Mouse (Mus musculus) lung, postnatal 36 days (tissue): ENCODE data around the gene Mroh2a.

Source experiments
- DNase-seq: peaks from one replicate; pipeline ENCODE4 v3.0.0; 2022; ENCODE audit warnings: mixed read lengths

Gene Mroh2a

DNA sequence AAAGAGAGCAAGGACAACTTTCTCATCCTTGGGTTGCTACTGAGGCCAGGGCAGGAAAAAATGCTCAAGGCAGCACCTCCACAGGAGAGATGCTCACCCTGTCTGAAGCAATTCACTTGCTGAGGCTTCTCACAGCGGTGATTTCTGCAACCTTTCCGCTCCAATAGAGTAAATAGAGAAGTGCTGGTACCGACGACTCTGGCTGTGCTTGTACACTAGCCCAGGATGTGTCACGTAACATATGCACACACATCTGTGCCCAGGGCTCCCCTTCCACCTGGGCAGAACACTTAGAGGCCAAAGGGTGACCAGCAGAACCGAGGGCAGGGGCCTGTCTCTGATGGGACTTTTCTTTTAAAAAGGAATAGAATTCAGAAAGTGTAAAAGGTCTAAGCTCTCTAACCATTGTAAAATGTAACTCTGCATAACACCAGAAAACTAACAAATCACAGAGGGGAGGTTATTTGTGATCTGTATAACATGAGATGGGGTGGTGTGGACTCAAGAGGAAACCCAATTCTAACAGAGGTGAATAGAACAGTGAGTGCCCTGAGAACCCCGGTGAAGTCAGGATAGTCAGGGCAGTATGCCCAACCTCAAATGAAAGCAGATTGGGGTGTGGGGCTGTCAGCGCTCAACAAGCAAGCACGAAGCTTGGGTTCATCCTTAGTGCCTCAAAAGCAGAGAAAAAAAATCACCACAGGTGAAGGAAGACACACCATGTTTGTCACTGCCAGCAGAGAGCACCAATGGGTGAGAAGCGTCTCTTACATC is 34.0 kb downstream of the Mroh2a start:
- DNase-seq, result no peak

DNA sequence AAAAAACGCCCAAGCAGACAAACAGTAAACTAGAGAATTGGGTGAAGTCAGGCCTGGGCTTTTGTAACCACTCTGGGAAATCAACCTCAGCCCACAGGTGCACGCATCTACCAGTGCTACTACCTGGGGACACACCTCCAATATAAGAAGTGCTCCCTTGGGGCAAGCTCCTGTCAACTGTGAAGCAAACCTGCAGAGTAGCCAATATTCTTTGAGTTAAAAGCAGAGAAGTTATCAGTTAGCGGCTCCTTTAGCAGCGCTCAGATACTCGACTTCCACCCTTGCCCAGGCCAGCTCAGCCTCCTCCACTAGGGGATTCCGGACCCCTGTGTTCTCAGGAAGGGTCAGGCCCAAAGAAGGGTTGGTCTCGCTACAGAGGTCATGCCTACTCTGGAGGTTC is 34.9 kb downstream of the Mroh2a start:
- no peak for DNase-seq

DNA sequence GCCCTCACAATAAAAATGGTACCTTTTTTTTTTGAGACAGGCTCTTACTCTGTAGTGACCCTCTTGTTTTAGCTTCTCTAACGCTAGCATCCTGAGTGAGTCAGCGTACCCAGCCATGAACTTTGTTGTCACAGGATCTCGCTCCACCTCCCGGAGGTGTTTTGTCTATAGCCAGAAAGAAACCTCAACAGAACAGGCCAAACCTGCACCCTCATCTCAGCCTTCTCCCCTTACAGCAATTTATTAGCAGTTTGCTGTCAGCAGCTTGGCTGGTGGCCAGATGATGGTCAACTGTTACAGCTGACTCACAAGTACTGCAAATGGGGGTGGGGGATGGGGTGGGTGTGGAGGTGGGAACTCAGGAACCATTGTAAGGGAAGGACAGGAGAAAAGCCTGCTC is 35.5 kb downstream of the Mroh2a start:
- DNase-seq, result peak; percentile 63

DNA sequence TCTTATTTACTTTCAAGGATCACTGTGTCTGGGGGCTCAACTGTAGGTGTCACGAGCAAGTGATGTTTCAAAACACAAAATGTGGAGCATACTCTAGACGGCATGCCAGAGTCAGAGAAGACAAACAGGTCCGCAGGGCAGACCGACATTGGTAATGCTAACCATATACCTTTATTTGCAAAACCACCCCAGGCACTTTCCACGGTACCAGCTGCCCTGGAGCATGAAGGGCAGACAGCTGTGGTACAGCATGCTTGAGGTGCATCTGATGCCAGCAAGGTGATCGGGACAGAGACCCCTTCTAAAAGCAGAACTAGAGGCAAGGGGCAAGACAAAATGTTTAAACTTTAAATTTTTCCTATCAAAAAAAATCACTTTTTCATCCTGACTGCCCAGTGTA is 36.2 kb downstream of the Mroh2a start:
- DNase-seq, result no peak

DNA sequence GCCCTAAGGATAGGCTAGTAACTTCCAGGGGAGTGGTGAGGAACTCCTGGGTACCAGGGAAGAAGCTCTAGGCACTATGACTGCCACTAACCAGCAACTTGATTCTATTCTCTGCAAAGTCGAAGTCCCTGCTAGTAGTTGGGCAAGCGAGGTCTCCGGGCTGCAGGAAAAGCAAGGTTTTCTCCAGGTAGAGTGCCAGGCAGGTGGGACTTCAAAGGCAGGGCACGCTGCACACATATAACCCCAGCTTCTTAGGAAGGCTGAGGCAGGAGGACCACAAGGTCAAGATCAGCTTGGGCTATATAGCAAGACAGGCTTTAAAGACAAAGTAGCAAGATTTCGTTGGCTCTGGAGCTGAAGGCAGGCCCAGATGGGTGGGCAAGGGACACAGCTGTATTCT is 37.0 kb downstream of the Mroh2a start:
- DNase-seq, result no peak

DNA sequence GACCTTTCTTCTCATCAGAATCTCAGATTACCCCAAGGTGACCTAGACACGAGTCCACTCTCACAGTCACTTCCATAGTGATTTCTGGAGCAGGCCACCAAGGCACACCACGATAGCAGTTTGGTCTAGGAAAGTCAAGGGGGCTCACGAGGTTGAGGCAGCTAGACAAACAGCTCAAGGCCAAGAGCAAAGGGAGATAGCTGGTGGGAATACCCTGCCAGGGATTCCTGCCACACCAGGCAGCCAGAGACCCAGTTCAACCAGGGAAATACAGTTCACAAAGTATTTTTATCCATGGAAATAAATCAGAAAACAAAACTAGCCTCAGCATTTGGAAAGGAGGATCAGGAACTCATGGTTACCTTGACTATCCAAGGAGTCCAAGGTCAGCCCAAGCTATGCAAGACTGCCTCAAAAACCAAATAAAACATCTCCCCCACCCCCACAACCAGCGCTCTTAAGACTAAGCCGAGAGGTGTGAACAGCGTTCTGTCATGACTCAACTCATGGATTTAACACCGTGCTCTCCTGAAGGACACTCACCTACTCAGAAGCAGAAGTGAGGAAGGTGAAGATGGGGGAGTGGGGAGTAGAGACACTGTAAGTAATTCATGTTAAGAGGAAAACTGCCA is 37.6 kb downstream of the Mroh2a start:
- DNase-seq, result no peak

DNA sequence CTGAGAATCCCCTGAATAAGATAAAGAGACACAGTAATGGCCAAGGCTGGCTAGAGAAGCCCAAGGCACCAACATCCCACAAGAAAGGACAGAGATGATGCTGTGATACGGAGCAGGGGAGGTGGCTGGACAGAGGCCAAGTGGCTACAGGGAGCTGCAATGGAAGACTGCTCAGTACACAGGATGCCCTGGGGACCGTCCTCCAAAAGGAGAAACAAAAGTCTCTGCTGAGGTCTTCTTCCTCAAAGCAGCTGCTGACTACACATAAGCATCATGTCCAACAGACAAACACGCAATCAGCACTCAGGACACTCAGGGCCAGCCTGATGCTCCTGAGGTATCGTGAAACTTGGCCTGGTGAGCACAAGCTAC is 38.1 kb downstream of the Mroh2a start:
- no peak for DNase-seq

DNA sequence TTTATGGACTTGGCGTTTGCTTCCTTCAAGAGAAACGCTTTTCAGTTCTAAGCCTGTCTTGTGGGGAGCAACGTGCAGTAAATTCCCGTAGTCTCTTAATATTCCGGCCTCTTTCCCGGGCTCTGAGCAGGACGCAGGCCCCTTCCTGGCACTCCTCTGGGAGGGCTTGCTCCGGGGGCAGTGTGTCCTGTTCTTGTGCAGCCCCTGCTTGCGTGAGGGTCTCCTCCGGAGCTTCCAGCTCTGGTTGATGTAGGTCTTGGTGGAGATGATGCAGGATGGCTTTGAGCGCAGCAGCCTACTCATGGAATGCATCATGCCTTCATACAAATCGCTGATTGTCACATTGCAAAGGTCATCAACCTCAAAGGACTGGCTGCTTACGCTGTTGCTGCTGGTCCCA is 39.3 kb downstream of the Mroh2a start:
- DNase-seq, result no peak

DNA sequence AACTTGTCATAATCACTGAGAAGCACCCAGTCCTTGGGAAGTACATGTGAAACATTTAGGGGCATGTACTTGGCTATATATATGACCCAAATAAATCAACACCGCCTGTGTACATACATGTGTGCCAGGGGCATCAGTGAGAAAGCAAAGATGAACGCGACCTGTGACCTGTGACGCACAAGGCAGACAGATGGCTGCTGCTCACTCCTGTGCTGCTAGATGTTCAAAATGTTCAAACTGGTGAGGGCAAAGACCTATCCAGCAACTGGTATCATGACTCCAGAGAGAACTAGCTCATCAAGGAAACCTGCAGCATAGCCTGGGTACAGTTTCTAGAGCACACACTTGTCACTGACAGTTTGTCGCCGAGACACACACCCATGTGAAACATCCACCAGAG is 40.7 kb downstream of the Mroh2a start:
- DNase-seq, result no peak

DNA sequence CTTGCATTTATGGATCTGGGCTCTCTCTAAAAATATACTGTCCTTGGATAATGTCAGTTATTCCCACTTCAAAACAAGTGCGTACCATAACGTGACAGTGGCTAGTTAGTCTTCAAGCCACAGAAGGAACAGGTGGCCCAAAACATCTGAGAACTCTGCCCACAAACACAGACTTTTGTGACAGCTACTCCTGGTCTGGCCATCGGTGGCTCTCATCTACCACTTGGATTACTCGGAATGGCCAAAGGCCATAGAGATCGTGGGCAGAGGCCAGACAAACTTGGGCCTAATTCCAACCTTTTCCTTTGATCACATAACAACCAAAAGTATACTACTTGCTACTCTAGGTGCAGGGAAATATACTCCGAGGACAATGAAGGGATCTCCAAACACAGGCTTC is 41.3 kb downstream of the Mroh2a start:
- DNase-seq, result no peak

DNA sequence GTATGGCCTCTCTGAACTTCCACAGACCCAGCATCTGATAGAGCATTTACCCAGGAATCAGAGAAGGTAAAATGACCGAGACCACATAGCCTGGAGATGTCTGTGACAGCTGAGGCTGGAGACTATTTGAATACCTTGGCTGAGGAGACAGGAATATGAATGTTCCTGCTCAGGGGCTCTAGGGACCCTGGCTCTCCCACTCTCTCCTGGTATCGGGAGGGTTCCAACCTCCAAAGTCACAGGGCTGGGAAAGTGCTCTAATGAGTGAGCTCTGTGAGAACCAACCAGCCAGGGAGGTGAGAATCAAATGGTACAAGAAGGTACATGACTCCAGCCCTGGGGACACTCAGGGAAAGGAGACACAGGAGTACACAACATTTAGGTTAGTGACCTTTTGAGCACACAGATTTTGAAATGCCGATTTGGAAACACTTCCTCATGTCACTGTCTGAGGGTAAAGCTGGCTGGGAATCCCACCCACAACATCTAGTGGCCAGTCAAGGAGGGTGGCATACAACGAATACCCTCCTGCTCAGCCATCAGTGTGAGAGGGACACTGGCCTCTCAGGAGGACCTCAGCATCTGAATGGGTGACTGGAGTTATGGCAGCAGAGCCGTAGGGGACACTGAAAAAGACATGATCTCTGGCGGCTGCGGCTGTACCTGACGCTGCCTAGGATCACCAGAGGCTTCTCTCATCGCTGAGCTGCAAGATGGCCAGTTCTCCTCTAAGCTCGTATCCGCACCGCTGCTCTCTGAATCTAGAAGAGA is 42.9 kb downstream of the Mroh2a start:
- DNase-seq, result no peak

DNA sequence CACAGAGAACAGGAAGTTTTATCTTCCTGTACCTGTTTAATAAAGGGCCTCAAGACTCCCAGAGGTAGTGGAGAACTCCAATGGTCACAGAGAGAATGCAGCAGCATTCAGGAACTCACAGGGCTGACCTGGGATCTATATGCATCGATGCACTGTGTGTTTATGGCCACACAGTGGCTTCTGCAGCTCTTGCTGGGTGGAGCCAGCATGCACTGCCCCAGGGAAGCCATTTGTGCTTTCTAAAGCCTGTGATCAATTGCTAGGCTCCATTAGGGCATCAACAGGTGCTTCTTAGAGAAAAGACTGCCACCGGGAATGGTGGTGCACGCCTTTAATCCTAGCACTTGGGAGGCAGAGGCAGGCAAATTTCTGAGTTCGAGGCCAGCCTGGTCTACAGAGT is 46.1 kb downstream of the Mroh2a start:
- no peak for DNase-seq

DNA sequence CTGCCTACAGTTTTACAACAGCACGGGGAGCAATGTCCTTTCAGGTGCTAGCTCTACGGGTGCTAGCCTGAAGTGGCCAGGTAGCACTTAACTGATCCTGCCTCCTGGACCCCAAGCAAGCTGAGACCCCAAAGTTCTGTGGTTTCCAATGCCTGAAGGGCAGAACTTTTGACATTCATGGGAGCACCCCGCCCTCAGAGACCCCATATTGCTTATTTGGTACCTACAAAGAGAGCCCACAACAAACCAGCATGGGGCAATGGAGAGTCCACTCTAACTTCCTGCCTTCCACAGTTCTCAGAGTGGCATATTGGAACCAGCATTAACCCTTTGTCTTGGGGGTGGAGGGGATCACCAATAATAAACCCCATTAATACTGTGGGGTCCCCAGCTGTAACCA is 46.5 kb downstream of the Mroh2a start:
- no peak for DNase-seq

DNA sequence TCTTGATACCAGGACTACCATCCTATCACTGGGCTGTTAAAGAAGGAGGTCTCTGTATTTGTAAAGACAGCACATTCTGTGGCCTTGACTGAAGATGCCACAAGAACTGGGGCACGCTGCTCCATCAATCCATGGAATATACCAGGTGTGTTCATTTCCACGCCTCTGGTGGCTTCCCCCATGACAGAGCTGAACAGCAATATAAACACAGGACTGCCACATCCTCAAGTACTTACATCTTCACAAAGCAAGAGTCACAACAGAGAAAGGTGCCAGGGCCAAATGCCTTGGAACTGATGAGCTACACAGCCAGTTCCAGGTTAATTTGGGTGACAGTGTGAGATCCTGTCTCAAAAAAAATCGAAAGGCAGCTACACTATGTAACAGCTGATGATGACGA is 47.0 kb downstream of the Mroh2a start:
- peak; percentile 10 for DNase-seq

DNA sequence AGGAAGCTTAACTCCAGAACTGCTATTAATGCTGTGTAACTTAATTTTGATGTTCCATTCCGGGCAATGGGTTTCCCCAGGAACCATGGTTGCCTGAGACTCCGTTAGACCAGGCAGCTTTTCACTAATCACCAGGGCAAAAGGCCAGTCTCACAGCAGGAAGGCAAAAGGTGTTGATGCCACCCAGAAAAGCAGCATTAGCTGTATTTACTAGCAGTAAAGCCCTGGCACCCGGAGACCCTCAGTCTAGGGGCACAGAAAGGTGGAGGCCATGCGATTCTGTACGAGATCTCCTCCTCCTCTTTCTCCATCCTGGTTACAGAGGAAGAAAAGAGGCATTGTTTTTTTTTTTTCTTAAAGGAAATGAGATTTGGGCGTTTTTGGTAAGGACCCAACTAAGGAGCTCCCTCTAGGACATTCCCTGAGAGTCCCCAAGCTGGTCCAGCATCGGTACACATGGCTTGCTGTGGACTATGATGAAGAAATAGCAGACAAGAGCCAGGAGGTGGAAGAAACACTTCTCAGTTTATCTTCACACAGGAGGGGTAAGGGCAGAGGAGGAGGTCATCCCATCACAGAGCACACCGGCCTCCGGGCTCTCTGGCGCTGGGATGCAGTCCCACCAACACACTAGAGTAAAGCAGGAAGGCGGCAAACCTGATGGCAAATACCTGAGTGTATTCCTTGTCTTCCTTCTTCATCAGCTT is 47.7 kb downstream of the Mroh2a start:
- peak; percentile 9 for DNase-seq

DNA sequence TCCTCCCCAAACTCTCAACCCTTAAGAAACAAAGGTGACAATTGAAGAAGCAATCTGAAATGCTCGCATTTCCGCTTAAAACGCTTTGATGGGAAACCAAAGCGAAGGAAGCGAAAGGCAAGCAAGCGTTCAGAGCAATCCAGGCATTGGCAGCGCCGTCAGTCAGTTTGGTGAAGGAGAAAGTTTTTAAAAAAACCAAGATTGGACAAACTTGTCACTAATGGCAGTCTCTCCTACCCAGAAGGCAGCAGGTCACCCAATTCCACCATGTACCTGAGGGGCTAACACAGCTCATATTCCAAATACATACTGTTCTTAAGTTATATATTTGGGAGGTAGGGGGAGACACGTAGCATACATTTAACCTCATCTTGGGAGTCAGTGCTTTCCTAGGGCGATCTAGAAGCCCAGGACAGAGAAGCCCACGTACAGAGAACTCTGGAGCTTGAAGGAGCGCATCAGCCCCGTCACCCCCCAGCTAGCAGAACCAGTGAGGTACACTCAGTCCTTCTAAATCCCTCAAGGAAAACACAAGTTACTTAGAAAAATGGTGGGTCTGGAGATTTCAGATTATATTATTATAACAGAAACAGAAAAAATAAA is 48.4 kb downstream of the Mroh2a start:
- peak; percentile 1 for DNase-seq

DNA sequence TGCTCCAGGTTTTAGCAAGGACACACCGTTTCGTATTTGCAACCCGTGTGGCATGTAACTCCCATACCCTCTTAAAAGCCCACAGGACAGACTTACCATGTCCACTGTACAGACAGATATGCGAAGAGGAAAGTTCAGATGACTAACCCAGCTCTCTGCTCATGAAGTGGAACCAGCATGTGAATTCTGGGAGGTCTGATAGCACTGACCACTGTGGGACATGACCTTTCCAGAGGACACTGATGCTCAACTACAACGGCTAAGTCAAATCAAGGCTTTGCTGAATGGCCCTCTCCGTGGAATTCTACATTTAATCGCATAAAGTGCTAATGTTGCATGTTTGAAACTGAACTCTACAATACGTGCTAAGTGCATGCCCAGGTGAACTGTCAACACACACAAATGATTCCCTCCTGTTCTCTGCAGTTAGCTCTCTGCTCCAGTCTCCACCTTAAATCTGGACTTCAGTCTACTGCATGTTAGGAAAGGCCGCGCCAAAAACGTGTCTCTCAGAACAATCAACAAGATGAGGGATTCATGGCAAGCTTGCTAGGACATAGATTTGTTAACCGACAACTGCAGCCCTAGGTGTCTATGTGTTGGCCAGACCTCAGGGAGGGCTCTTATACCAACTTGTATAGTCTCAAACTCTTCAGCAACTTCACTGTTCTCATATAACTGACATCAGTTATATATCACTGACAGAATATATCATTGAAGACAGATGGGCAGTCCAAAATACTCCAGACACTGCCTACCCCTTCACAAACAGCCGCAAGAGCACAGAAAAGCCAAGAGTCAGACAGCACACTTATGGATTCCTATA is 49.1 kb downstream of the Mroh2a start:
- peak; percentile 17 for DNase-seq

DNA sequence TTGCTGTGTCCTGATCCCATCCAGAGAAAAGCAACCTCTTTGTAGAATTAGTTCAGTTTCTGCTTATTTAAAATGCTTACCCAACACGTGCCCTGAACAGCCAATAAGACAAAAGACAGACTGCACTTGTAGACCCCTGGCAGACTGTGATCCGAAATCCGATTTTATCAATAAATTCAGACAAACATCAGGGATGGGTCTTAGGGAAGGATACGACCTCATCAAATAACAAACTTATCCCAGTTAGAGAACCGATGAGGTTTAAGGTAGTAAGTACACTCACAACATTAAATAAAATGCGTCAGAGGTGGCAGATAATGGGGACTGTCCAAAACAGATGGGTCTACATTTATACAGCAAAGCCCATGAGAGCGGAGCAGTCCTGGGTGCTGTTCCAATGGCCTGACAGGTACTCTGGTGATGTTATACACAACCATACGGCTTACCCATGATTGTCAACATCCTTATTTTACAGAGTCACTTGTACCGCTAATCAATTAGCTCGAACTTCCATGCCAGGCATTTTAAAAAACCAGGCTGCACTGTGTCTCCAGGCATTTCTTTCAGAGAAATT is 49.8 kb downstream of the Mroh2a start:
- DNase-seq, result no peak

DNA sequence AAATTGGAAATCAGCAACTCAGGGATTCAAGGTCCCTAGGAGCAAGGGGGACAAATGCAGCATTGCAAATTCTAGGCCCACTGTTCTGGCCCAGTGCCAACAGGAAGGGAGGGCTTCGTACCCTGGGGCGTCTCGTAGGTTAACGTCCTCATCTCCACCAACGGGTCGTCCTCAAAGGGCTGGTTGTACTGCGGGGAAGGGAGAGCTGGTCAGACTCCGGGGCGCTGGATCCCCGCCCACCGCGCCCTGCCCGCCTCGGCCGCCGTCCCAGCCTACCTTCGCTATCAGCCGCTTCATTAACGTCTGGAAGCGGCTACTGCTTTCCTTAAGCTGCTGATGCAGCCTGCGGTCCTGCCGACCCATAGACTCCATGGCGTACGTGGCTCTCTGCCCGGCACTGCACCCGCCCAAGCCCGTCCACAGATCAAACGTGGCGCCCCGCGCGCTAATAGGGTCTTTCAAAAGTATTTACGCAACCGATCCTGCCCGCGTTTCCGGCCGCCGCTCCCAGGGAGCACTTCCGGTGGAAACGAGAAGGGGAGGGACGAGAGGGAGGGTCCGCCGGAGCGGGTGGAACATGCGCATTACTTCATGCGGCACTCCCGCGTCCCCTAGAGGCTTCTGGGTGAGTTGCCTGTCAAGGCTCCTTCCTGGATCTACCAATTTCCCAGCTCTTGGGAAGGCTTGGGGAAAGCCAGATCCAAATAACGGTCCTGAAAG is 50.5 kb downstream of the Mroh2a start, which contains the start of the genes Hjurp and Trpm8:
Hjurp (minus strand) TSS at position 536 of the 720 bp plus-strand sequence.
Trpm8 (plus strand) TSS at position 564 of the 720 bp plus-strand sequence.
- DNase-seq, result peak; percentile 100

DNA sequence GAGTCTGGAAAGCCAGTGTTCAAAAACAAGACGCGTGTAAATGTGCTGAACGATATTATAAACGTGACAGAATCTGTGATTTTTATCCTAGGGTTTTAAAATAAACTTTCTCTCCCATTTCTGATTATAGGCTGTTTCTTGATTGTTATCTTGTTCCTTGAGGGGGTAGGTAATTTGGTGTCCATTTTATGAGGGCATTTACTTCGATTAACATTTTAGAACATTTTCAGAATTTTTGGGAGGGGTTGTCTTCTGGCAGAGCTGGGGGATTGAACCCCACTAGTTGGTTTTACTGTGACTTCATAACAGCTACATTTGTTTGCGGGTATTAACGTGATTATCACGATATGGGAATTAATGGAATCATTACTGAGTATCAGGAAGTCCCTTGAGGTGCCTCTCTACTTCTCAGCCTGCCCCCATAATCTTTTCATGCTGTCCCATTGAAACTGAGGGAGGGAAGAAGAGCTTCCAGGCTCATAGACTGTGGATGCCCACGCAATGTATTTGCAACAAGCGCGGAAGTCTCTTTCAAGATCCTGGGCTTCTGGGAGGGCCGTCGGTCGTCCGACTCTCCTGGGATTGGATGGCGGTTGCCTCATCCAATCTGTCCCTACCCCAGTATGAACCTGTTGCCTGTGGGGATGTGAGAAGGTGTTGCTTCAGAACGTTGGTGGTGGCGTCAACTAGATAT is 51.2 kb downstream of the Mroh2a start:
- no peak for DNase-seq
